8 mouse cellular contexts compared by ENCODE assay signal in the genomic region with DNA sequence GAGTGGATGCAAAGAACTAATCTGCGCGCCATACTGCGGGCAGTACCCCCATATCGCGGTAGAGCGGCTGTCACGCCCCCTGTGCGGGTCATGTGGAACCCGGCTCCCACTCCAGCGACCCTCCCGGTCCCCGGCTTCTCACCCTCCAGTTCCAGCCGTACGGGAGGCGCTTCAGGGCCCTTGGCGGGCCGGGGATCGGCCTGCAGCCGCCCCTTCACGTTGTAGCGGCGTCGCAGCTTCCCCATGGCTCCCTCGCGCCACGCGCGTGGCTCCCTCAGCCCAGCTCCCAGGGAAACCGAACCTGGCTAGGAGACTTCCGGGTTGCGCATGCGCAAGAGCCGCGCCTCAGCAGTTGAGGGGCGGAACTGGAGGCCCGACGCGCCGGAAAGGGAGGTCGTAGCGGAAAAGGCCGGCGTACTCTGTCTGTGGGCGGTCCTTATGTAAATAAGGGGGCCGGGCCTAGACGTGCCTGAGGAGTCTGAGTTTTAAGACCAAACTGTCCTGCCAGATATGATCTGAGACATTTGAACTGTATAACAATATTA. TPM values are rescaled to one million over a fixed set of nuclear protein-coding genes. Genes with fewer than 3 reads are reported as not detected.
A peak's percentile ranks its signal among the peaks of the same experiment; 100 is the strongest.
DNase-seq lines count a peak whose midpoint lies in the region; ATAC-seq and TF ChIP-seq lines count a peak whose summit lies in the region.

A gene (minus strand): TSS at position 329 of the 545 bp plus-strand sequence.

- peaks cover 16% of the 10 kb centered on the region for H3K4me1 ChIP-seq in heart, embryonic 12.5 days (replicated peaks)
- peaks cover 6% of the 10 kb centered on the region for H3K4me1 ChIP-seq in kidney, postnatal 0 days (replicated peaks; ENCODE audit: insufficient read depth, low read length)
- peaks cover 10% of the 10 kb centered on the region for H3K4me1 ChIP-seq in liver, embryonic 11.5 days (replicated peaks; ENCODE audit: control insufficient read depth, insufficient read depth, low read length)
- H3K4me1 ChIP-seq in stomach, embryonic 14.5 days (ENCODE audit: control insufficient read depth, insufficient read depth, low read length): peaks cover 7% of the 10 kb centered on the region

- no peak for TF ChIP-seq CTCF in kidney, postnatal 0 days (IDR thresholded peaks at IDR 0.05; ENCODE audit: low read depth)

- peak within 1 kb of the TSS; percentile 80 for H3K4me3 ChIP-seq in heart, embryonic 12.5 days
- peak within 1 kb of the TSS; percentile 51 for H3K4me3 ChIP-seq in kidney, postnatal 0 days (replicated peaks; ENCODE audit: low read depth, low read length)
- H3K4me3 ChIP-seq in liver, embryonic 11.5 days (ENCODE audit: low read depth, low read length): peak within 1 kb of the TSS; percentile 76
- peak within 1 kb of the TSS; percentile 87 for H3K4me3 ChIP-seq in stomach, embryonic 14.5 days (ENCODE audit: low read depth, low read length)

- peak within 1 kb of the TSS; percentile 88 for H3K9ac ChIP-seq in heart, embryonic 12.5 days
- H3K9ac ChIP-seq in kidney, postnatal 0 days (ENCODE audit: low read depth, low read length): peak within 1 kb of the TSS; percentile 69
- H3K9ac ChIP-seq in liver, embryonic 11.5 days (ENCODE audit: low read depth, low read length): peak within 1 kb of the TSS; percentile 83
- peak within 1 kb of the TSS; percentile 93 for H3K9ac ChIP-seq in stomach, embryonic 14.5 days (replicated peaks; ENCODE audit: low read depth, low read length)

- H3K27ac ChIP-seq in heart, embryonic 12.5 days (ENCODE audit: poor library complexity, severe bottlenecking): peak within 1 kb of the TSS; percentile 45; the same call in 1 of the 2 replicates
- no peak within 1 kb of the TSS for H3K27ac ChIP-seq in kidney, postnatal 0 days
- H3K27ac ChIP-seq in liver, embryonic 11.5 days (ENCODE audit: low read depth, low read length): peak within 1 kb of the TSS; percentile 36; the same call in 1 of the 2 replicates
- H3K27ac ChIP-seq in stomach, embryonic 14.5 days (ENCODE audit: low read length): no peak within 1 kb of the TSS; the same call in 1 of the 2 replicates

- WGBS in heart, embryonic 12.5 days: under 1% methylated on average over 46 of the region's 46 CpGs
- 0% methylated on average over 46 of the region's 46 CpGs for WGBS in kidney, postnatal 0 days
- WGBS in liver, embryonic 11.5 days: under 1% methylated on average over 46 of the region's 46 CpGs
- under 1% methylated on average over 46 of the region's 46 CpGs for WGBS in stomach, embryonic 14.5 days

- ATAC-seq in erythroid progenitor cell, adult 5-6 weeks (replicated peaks; ENCODE audit: low FRiP score, poor library complexity, severe bottlenecking): peak; percentile 99
- ATAC-seq in heart, embryonic 12.5 days (ENCODE audit: insufficient number of reproducible peaks, low FRiP score): peak; percentile 94
- peak; percentile 96 for ATAC-seq in kidney, postnatal 0 days (replicated peaks; ENCODE audit: low FRiP score, low read depth)
- ATAC-seq in liver, embryonic 11.5 days (replicated peaks; ENCODE audit: low FRiP score): peak; percentile 98
- ATAC-seq in stomach, embryonic 14.5 days (ENCODE audit: insufficient number of reproducible peaks, insufficient read depth, low FRiP score, low read depth): peak; percentile 97

- peak; percentile 97 for DNase-seq in CD4-positive helper T cell, adult 2 months (ENCODE audit: low read depth, low spot score)
- DNase-seq in brain, embryonic 18.5 days (ENCODE audit: low read depth, low spot score): peak; percentile 89
- peak; percentile 99 for DNase-seq in kidney, postnatal 0 days (ENCODE audit: low spot score)
- DNase-seq in liver, embryonic 11.5 days (ENCODE audit: low spot score): peak; percentile 91
- peak; percentile 97 for DNase-seq in naive thymus-derived CD4-positive, alpha-beta T cell, adult 2 months (ENCODE audit: low read depth)

- peaks cover 28% of the 10 kb centered on the region for H3K36me3 ChIP-seq in heart, embryonic 12.5 days
- H3K36me3 ChIP-seq in kidney, postnatal 0 days (ENCODE audit: insufficient read depth, low read length): peaks cover 19% of the 10 kb centered on the region
- peaks cover 23% of the 10 kb centered on the region for H3K36me3 ChIP-seq in liver, embryonic 11.5 days (ENCODE audit: control insufficient read depth, insufficient read depth, low read length)
- peaks cover 25% of the 10 kb centered on the region for H3K36me3 ChIP-seq in stomach, embryonic 14.5 days (ENCODE audit: control insufficient read depth, insufficient read depth, low read length)

- no peaks in the 10 kb centered on the region for H3K27me3 ChIP-seq in heart, embryonic 12.5 days (replicated peaks)
- no peaks in the 10 kb centered on the region for H3K27me3 ChIP-seq in kidney, postnatal 0 days (ENCODE audit: insufficient read depth, low read length)
- no peaks in the 10 kb centered on the region for H3K27me3 ChIP-seq in liver, embryonic 11.5 days (replicated peaks; ENCODE audit: control insufficient read depth, insufficient read depth, low read length)
- no peaks in the 10 kb centered on the region for H3K27me3 ChIP-seq in stomach, embryonic 14.5 days (ENCODE audit: control insufficient read depth, insufficient read depth, low read length)

- 0 out of 2 replicates have a peak, but pooled peaks cover 2% of the 10 kb centered on the region for H3K9me3 ChIP-seq in heart, embryonic 12.5 days (replicated peaks)
- H3K9me3 ChIP-seq in kidney, postnatal 0 days (replicated peaks; ENCODE audit: low read length): no peaks in the 10 kb centered on the region
- no peaks in the 10 kb centered on the region for H3K9me3 ChIP-seq in liver, embryonic 11.5 days (ENCODE audit: control insufficient read depth, low read length)
- no peaks in the 10 kb centered on the region for H3K9me3 ChIP-seq in stomach, embryonic 14.5 days (ENCODE audit: control insufficient read depth, low read depth, low read length)

- H3K4me2 ChIP-seq in heart, embryonic 12.5 days: peak within 1 kb of the TSS; percentile 92
- H3K4me2 ChIP-seq in kidney, postnatal 0 days (ENCODE audit: low read length): peak within 1 kb of the TSS; percentile 74
- H3K4me2 ChIP-seq in liver, embryonic 11.5 days: peak within 1 kb of the TSS; percentile 74
- H3K4me2 ChIP-seq in stomach, embryonic 14.5 days (replicated peaks; ENCODE audit: low read depth, low read length): peak within 1 kb of the TSS; percentile 87

RNA-seq across cellular contexts. Expression of the gene that starts here (rescaled TPM):
- total RNA-seq in erythroid progenitor cell, adult 5-6 weeks (2015; ENCODE audit: low replicate concordance): 3.2 and 5.0 TPM in 2 replicates
- total RNA-seq in erythroid progenitor cell, adult 5-6 weeks (2017; ENCODE audit: low replicate concordance): 3.6 and 15.9 TPM in 2 replicates
- polyA plus RNA-seq in heart, embryonic 12.5 days (2016; fragmentation: Nextera tagmentation; extraction: Ambion mirVana): 11.0 and 11.4 TPM in 2 replicates
- 7.2 and 8.1 TPM in 2 replicates for polyA plus RNA-seq in kidney, postnatal 0 days (2015; fragmentation: Nextera tagmentation; extraction: Ambion mirVana)
- polyA plus RNA-seq in liver, embryonic 11.5 days (2014; fragmentation: Nextera tagmentation; extraction: Ambion mirVana): 18.5 and 19.4 TPM in 2 replicates
- 7.5 and 9.2 TPM in 2 replicates for polyA plus RNA-seq in stomach, embryonic 14.5 days (2014; fragmentation: Nextera tagmentation; extraction: Ambion mirVana)

Comparison
In these comparisons a context has a peak if more than half of its experiments do, and no peak if none do; other contexts are left out.
1. H3K27ac ChIP-seq: peak in heart, embryonic 12.5 days (single experiment) and liver, embryonic 11.5 days (single experiment); none in kidney, postnatal 0 days (single experiment) and stomach, embryonic 14.5 days (single experiment).
2. Peak in every context shown above with its lines, with median percentiles within 50 percentile points of each other: DNase-seq, ATAC-seq, H3K4me2 ChIP-seq, H3K4me3 ChIP-seq and H3K9ac ChIP-seq.